Mouse (Mus musculus): ENCODE results near the gene Olfr1361.

- TF ChIP-seq CTCF (IDR thresholded peaks at IDR 0.05; ENCODE audit: insufficient read depth, low read depth, low read length) (no peak), POLR2A (IDR thresholded peaks at IDR 0.05; ENCODE audit: insufficient read depth, low read depth, low read length) (no peak)
Measured at GRCm38 (mm10) chr13:21697811-21698210, 34.6 kb upstream of the Olfr1361 start, which contains the start of gene Olfr1359.
